Mouse (Mus musculus) heart, embryonic 10.5 days (tissue): ENCODE measurements around the gene Fbxo46. TPM values are rescaled to one million over a fixed set of nuclear protein-coding genes. Genes with fewer than 3 reads are reported as not detected.

Source experiments
- DNase-seq: peaks from one replicate; pipeline ENCODE4 v3.0.0-alpha.2; 2017; ENCODE audit warnings: low spot score
- H3K27ac ChIP-seq: fragments of 300-500 bp; sonication (generic); 2 replicates; pipeline ENCODE4 v1.5.1; 2016; ENCODE audit warnings: mild to moderate bottlenecking
- H3K27me3 ChIP-seq: fragments of 300-500 bp; sonication (generic); 2 replicates; pipeline ENCODE4 v1.6.1; 2016; ENCODE audit warnings: mild to moderate bottlenecking; ENCODE audit not compliant: poor library complexity, insufficient read depth, severe bottlenecking
- H3K36me3 ChIP-seq: fragments of 300-500 bp; sonication (generic); 2 replicates; pipeline ENCODE4 v1.6.1; 2016; ENCODE audit warnings: mild to moderate bottlenecking, moderate library complexity
- H3K4me1 ChIP-seq: fragments of 300-500 bp; sonication (generic); 2 replicates; pipeline ENCODE4 v1.6.1; 2016; ENCODE audit warnings: mild to moderate bottlenecking
- H3K4me3 ChIP-seq: fragments of 300-500 bp; sonication (generic); 2 replicates; pipeline ENCODE4 v1.5.1; 2016; ENCODE audit warnings: mild to moderate bottlenecking, moderate library complexity
- H3K9me3 ChIP-seq: fragments of 300-500 bp; sonication (generic); 2 replicates; pipeline ENCODE4 v1.6.1; 2016; ENCODE audit warnings: mild to moderate bottlenecking, moderate library complexity
- WGBS: fragments of 180-500 bp; shearing (Covaris S2); methylation state at CpG from one replicate; pipeline ENCODE4 v1.1.7; 2016; 5-methylcytosine and 5-hydroxymethylcytosine counted together
- microRNA counts: library from miRNA; unstranded; fragments of <30 nt; microRNA quantifications from one replicate; lab custom pipeline; 2017
- microRNA-seq: library from miRNA; unstranded; fragments of <30 nt; microRNA quantifications from one replicate; pipeline ENCODE4, GENCODE M21; 2017
- polyA plus RNA-seq: library from polyadenylated mRNA; unstranded; fragments of >200 nt; fragmentation: Nextera tagmentation; extraction: Ambion mirVana; gene quantifications from 2 replicates; pipeline ENCODE4 v1.2.1, GENCODE M21; 2016

Fbxo46 gene
- polyA plus RNA-seq, 1 experiment from 2014 or later = 13.1 TPM

DNA sequence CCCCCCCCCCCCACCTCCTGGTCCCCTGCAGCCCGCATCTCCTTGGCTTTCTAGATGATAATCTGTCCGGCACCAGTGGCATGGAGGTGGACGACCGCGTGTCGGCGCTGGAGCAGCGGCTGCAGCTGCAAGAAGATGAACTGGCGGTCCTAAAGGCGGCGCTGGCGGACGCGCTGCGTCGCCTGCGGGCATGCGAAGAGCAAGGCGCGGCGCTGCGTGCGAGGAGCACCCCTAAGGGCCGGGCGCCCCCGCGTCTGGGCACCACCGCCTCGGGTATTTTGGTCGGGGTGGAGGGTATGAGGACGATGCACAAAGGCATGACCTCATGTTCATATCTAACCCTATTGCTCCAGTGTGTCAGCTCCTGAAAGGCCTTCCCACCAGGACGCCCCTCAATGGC is 59.5 kb downstream of the Fbxo46 start:
- Histone ChIP-seq H3K36me3 (peaks cover 7% of the 10 kb centered on the region), H3K4me1 (peaks cover 52% of the 10 kb centered on the region), H3K27me3 (peaks cover 59% of the 10 kb centered on the region), H3K4me3 (peak overlapping the region; percentile 50), H3K27ac (peak overlapping the region; percentile 31; the same call in 1 of the 2 replicates), H3K9me3 (no peaks in the 10 kb centered on the region)
- DNase-seq = peak; percentile 87
- under 1% methylated on average over 32 of the region's 32 CpGs for WGBS

DNA sequence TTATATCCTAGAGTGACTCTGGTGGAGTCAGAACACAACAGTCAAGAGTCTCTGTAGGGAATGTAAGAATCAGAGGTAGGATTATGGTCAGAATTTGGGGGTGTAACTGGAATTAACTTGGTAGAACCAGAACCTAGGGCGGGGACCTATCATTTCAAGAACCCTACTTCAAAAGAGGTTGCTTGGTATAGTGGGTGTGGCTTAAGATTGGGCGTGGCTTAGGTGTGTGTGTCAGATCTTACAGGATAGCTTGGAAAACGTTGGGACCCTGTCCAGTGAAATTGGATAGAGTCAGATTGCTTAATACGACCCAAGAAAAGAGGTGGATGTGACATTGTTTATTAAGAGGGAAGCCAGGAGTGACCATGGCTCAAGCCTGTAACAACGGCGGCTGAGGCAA is 60.3 kb downstream of the Fbxo46 start:
- H3K27me3 ChIP-seq = peaks cover 56% of the 10 kb centered on the region

DNA sequence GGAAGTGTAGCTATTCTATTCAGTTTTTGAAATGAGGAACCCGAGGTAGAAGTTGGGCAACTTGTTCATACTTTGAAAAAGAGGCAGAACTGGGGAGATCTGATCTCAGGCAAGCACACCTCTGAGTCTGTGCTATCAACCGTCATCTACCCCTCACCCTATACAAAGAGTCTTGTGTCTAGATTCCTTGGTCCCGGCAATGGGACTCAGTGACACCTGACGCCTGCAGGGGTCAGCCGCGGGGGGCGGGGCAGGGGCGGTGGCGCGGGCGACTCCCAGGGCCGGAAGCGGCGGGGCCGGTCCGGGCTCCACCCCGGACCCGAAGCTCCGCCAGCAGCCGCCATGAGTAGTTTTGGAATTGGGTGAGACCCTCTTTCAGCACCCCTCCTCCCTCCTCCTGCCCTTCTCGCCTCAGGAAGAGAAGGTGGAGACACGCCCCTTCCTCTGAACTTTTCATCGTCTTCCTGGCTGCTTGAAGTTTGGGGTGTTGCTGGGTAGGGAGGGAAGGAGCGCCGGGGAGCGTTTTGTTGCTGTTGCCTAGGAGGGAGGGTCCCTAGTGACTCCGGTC is 61.3 kb downstream of the Fbxo46 start:
- Histone ChIP-seq H3K36me3 (peaks cover 12% of the 10 kb centered on the region), H3K27me3 (peaks cover 46% of the 10 kb centered on the region), H3K4me1 (peaks cover 55% of the 10 kb centered on the region), H3K4me3 (peak overlapping the region; percentile 76), H3K9me3 (no peaks in the 10 kb centered on the region), H3K27ac (peak overlapping the region; percentile 82)
- no peak for DNase-seq
- under 1% methylated on average over 27 of the region's 27 CpGs for WGBS

More for the DNA sequence above, 60.3 kb downstream of the Fbxo46 start:
- Histone ChIP-seq H3K9me3 (no peaks in the 10 kb centered on the region), H3K27ac (no peak overlapping the region), H3K4me3 (peak overlapping the region; percentile 50), H3K36me3 (peaks cover 10% of the 10 kb centered on the region), H3K4me1 (peaks cover 57% of the 10 kb centered on the region)
- WGBS = 33% methylated on average over 6 of the region's 6 CpGs
- DNase-seq = no peak

DNA sequence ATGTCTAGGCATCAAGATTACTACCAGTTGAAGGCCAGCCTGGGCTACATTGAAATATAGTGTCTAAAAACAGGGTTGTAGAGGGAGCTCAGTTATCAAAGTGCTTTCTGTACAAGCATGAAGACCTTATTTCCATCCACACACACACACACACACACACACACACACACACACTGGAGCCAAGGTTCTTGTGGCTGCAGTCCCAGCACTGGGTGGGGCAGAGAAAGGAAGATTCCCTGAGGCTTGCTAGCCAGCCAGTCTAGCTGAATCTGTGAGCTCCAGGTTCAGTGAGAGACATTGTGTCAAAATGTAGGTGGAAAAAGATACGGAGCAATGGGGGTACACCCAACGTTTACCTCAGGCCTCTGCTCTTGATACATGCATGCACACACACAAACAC is 64.6 kb downstream of the Fbxo46 start:
- WGBS = 85% methylated on average over 2 of the region's 2 CpGs
- Histone ChIP-seq H3K4me3 (no peak overlapping the region), H3K9me3 (no peaks in the 10 kb centered on the region), H3K4me1 (peaks cover 35% of the 10 kb centered on the region), H3K27me3 (peaks cover 13% of the 10 kb centered on the region), H3K27ac (no peak overlapping the region), H3K36me3 (peaks cover 32% of the 10 kb centered on the region)
- no peak for DNase-seq

DNA sequence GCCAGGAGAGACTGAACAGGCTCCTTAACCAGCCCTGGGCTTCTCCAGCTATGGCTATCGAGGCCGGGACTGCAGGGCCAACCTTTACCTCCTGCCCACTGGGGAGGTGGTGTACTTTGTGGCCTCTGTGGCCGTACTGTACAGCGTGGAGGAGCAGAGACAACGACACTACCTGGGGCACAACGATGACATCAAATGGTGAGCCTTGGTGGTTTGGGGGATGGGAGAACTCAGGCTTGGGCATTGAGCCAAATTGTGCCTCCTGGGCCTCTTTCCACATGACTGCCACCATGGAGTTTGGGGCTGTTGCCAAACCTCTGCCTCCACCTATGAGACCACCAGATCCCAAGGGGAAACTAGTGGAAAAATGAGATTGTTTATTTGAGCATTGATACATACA is 65.1 kb downstream of the Fbxo46 start:
- H3K27me3 ChIP-seq = peaks cover 8% of the 10 kb centered on the region
- DNase-seq = no peak
- no peaks in the 10 kb centered on the region for H3K9me3 ChIP-seq
- peaks cover 29% of the 10 kb centered on the region for H3K4me1 ChIP-seq
- WGBS = 87% methylated on average over 6 of the region's 6 CpGs
- no peak overlapping the region for H3K27ac ChIP-seq
- peaks cover 34% of the 10 kb centered on the region for H3K36me3 ChIP-seq
- H3K4me3 ChIP-seq = peak overlapping the region; percentile 5; the same call in 1 of the 2 replicates

MicroRNAs encoded within 50 kb of the gene (microRNA counts, 519-probe panel; counts per million panel counts)
- not detected for microRNA mmu-miR-330 (lab: Ali Mortazavi, UCI)

Small RNA genes within 50 kb of the gene (microRNA-seq; reads per million reads assigned to microRNA genes)
- gene Mir3100 (not detected), gene Mir330 (405 reads per million, percentile 70 among the genes with 10 or more reads in this experiment)

Other genes with a start within 250 kb of the Fbxo46 start
- 0.26 and 0.43 TPM in 2 replicates for gene Pglyrp1, start 248.5 kb upstream of the Fbxo46 start, polyA plus RNA-seq
- gene Ccdc61, start 209.4 kb upstream of the Fbxo46 start, polyA plus RNA-seq = 26.9 and 29.4 TPM in 2 replicates
- 0.53 and 0.57 TPM in 2 replicates for gene Nova2, start 194.0 kb upstream of the Fbxo46 start, polyA plus RNA-seq
- gene Nanos2, start 132.5 kb upstream of the Fbxo46 start, polyA plus RNA-seq = not detected in 2 replicates
- gene Mypop, start 128.6 kb upstream of the Fbxo46 start, polyA plus RNA-seq = 2.1 and 3.3 TPM in 2 replicates
- 14.9 and 27.0 TPM in 2 replicates for gene Irf2bp1, start 115.8 kb upstream of the Fbxo46 start, polyA plus RNA-seq
- 0.36 and 8.6 TPM in 2 replicates for gene Foxa3, start 96.3 kb upstream of the Fbxo46 start, polyA plus RNA-seq
- 34.0 and 44.5 TPM in 2 replicates for gene Sympk, start 95.5 kb upstream of the Fbxo46 start, polyA plus RNA-seq
- gene Rsph6a, start 65.2 kb upstream of the Fbxo46 start, polyA plus RNA-seq = not detected in 2 replicates
- 14.8 and 18.0 TPM in 2 replicates for gene Dmwd, start 43.6 kb upstream of the Fbxo46 start, polyA plus RNA-seq
- 16.9 and 17.7 TPM in 2 replicates for gene Dmpk, start 36.0 kb upstream of the Fbxo46 start, polyA plus RNA-seq
- gene Six5, start 25.3 kb upstream of the Fbxo46 start, polyA plus RNA-seq = 5.7 and 6.1 TPM in 2 replicates
- 1.7 and 2.1 TPM in 2 replicates for gene Gm4969, start 1.5 kb upstream of the Fbxo46 start, polyA plus RNA-seq
- 10.8 and 12.1 TPM in 2 replicates for gene Qpctl, start 29.4 kb downstream of the Fbxo46 start, polyA plus RNA-seq
- gene Snrpd2, start 29.9 kb downstream of the Fbxo46 start, polyA plus RNA-seq = 132 and 142 TPM in 2 replicates
- gene Gipr, start 46.3 kb downstream of the Fbxo46 start, polyA plus RNA-seq = 9.7 and 12.8 TPM in 2 replicates
- gene Eml2, start 56.6 kb downstream of the Fbxo46 start, polyA plus RNA-seq = 12.2 and 14.2 TPM in 2 replicates
- 1.0 and 1.8 TPM in 2 replicates for gene Gpr4, start 92.7 kb downstream of the Fbxo46 start, polyA plus RNA-seq
- gene Opa3, start 108.5 kb downstream of the Fbxo46 start, polyA plus RNA-seq = 46.8 and 47.9 TPM in 2 replicates
- gene Vasp, start 152.0 kb downstream of the Fbxo46 start, polyA plus RNA-seq = 99.0 and 112 TPM in 2 replicates
- 0.13 TPM in 1 of 2 replicates, not detected in the other for gene Ppm1n, start 160.2 kb downstream of the Fbxo46 start, polyA plus RNA-seq
- 22.4 and 26.0 TPM in 2 replicates for gene Rtn2, start 162.8 kb downstream of the Fbxo46 start, polyA plus RNA-seq
- gene Fosb, start 190.2 kb downstream of the Fbxo46 start, polyA plus RNA-seq = 0.24 and 0.27 TPM in 2 replicates
- gene Ercc1, start 224.9 kb downstream of the Fbxo46 start, polyA plus RNA-seq = 74.0 and 84.2 TPM in 2 replicates
- gene Cd3eap, start 239.6 kb downstream of the Fbxo46 start, polyA plus RNA-seq = 23.2 and 27.8 TPM in 2 replicates
- gene Ppp1r13l, start 239.9 kb downstream of the Fbxo46 start, polyA plus RNA-seq = 12.0 and 16.2 TPM in 2 replicates